Mouse (Mus musculus) lung, postnatal 36 days (tissue): Measurements from ENCODE around the gene Lzts2.
"Not testable (repeated sequence)": the region's sequence is repeated elsewhere in the genome, so short reads cannot be mapped to it uniquely, and the experiment has no call there.

Experiments used
- DNase-seq: peaks from one replicate; pipeline ENCODE4 v3.0.0; 2022; ENCODE audit warnings: mixed read lengths

The Lzts2 gene

DNA sequence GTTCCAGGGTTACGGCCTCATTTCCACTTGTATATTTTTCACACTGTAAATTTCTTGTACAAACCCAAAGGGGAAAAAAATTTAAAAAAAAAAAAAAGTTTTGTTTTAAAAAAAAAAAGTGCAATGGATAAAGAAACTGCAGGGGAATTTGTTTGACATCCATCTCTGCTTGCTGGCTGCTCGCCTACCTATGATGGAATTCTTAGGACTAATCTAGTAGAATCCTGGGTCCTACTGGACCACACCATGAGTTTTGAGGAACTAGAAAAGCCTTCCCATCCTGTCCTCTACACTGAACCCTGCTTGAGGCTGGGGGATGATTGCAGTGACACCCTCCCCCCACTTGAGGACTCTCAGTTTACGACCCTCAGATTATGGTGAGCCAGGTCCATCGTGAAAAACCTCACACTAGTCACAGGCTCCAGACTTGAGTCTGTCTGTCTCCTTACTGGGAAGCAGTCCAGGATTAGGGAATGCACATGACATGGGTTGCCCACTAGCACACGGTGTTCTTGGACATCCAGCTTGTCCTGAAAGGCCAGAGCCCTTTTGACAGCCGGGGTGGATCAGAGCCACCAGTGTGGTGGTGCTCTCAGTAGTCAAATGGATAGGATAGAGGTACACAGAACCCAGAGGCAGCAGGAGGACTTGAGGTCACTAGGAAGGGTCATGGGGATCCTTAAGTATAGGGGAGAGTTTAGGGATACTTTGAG is 12.9 kb downstream of the Lzts2 start:
- no peak for DNase-seq

DNA sequence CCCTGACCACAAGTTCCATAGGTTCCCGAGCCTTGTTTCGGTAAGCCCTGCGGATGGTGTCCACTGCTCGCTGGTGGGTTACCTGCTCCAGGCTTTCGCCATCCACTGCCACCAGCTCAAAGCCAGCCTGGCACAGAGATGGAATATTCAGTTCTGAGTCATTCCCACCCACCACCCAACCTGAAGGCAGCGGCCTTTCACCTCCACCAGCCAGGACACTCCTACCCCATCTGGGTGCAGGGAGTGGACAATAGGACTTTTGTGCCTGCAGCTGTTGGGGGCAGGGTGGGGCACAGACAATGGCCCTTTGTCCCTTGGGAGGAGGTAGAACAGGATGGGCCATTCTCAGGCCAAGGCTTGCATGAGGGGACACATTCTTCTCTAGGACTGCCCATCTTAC is 13.6 kb downstream of the Lzts2 start:
- DNase-seq: no peak

DNA sequence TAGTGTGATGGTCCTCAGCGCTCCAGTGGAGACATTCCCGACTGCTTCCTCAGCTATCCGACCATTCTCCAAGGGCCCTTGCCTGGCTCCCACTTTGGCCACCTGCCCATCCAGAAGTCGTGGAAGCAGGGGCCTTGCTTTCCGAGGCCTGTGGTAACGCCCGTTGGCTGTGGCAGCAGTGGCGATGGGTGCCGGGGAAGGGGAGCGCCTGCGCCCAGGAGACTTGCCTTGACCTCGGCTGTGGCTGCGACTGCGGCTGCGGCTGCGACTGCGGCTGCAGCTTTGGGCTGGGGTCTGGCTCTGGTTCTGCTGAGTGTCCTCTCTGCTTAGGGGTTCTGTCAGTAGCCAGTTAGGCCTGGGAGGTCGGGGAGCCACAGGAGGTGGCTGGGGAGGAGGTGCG is 14.5 kb downstream of the Lzts2 start:
- no peak for DNase-seq

DNA sequence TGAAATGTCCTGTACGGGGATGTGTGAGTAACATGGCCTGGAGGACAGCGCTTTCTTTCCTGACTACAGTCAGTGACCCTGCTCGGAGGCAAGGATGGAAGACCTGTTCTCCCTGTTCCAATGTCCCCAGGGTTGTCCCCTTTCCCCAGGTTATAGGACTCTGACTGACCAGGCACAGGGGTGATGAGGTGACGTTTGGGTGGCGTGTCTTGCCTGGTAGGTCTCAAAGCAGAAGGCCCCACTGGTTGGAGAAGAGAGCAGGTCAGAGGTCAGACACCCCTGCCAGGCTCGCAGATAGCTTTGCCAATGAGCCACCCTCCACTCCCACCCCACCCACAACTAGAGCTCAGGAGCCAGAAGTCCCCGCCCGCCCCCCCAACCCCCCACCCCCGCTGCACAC is 15.4 kb downstream of the Lzts2 start:
- no peak for DNase-seq

DNA sequence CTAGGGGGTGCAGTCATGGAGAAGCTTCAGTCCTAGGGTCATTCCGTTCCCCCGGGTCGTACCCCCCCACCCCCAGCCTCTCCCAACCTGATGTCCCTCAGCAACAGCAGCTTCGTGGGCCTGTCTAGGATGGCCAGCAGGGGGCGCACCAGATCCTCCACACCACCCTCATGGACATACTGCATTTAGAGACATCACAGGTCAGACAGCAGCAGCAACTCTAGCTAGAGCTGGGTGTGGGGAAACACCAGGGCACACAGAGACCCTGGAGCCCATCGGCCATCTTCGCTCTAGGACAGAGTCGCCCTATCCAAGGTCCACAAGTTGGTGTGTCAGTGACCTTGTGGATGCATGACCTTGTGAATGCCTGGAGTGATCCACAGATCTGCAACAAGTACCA is 15.9 kb downstream of the Lzts2 start:
- DNase-seq: peak; percentile 80

DNA sequence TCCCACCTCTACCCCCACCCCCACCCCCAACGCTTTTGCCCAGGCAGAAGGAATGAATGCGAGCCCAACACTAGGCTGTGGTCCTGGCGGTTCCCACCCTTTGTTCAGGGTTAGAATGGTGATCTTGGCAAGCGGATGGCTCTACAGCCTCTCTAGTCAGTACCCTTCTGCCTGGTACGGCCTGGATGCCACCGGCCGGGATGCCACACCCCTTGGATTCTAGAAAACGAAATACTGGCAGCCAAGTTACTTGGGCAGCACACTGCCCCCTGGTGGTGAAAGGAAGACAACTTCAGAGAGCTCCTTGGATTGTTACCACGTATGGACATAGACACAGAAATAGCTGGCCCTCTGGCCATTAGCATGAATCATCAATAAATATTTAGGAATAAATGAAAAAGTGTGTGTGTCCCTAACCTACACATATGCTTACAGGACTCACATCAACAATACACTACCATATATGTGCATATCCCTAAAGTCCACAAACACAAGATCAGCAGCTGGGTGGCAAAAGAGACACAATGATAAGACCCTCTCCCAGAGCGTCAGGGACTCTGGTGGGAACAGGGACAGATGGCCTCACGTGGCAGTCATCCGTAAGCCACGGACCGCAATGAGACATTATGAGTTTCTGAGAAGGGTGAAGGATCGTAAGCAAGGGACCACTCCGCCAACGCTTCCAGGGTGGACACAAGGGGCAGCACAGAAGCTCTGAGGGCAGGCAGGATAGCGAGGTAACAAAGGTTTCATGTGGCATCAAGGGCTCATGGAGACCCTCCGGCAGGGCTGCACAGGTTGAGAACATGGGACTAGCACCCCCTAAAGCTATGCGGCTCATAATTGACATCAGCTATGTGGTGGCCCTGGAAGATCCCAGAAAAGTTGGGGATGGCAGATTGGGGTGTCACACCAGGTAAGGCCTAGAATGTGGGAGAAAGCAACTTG is 16.8 kb downstream of the Lzts2 start:
- peak; percentile 93 for DNase-seq

DNA sequence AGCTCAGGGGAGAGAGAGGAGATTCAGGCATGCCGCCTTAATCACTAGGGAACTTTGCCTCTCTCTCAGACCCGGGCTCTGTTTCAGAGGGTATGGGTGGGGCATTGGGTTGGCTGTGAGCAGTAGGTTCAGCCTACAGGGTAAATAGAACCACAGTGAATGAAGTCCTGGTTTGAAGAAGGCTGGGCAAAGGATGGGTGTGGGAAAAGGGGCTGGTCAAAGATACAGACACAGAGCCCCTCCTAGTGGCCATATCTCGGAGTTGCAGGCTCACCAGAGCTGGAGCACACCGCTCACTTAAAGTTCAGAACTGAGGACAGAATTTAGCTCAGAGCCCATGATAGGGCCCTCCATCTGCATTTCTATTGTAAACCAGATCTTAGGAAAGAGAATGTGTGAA is 17.6 kb downstream of the Lzts2 start:
- peak; percentile 91 for DNase-seq

DNA sequence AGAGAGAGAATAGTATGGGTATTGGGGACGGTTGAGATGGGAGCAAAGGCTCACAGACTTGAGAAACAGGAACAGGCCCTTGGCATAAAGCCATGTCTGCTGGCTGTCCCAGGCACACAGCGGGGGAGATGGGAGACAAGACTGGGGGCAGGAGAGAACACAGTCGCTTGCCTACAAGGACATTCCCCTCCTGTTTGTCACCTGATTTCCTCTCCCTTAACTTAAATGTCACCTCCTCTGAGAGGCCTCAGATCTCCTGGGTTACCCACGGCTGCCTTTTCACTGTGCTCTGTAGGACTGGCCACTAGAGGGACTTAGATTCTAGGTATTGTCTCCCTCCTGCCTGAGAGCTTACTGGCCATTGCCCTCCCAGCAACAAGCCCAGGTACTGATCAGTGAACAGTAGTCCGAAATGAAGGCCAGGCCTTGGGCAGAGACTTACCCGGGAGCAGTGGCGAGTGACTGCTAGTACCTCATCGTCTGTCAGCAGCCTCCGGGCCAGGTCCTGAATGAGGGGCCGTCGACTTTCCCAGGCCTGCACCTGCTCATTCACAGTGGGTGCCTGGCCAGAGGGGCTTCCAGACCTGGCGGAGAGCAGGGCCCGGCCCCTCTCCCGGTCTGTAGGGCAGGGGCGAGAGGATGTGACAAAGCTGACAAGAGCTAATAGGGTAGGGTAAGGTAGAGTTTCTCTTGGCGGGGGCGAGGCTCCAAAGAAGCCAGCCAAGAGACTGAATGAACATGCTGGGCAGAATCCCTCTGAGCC is 18.5 kb downstream of the Lzts2 start:
- no peak for DNase-seq

DNA sequence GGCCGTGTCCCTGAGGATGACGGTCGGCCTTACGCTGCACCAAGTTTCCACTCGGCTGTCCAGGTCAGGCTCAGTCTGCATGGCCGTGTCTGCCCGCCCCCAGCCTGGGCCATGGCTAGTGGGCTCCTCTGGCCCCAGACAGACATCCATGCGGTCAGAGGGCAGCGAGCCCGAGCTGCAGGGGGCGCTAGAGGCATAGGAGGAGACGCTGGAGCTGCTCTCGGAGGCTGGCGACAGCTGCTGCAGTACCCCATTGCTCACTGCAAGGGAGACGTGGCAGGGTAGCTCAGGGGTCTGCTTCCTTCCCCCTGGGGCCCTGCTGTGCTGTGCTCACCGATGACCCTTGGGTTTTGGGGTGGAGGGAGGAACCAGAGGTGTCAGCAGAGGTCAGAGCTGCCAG is 22.7 kb downstream of the Lzts2 start:
- peak; percentile 78 for DNase-seq

DNA sequence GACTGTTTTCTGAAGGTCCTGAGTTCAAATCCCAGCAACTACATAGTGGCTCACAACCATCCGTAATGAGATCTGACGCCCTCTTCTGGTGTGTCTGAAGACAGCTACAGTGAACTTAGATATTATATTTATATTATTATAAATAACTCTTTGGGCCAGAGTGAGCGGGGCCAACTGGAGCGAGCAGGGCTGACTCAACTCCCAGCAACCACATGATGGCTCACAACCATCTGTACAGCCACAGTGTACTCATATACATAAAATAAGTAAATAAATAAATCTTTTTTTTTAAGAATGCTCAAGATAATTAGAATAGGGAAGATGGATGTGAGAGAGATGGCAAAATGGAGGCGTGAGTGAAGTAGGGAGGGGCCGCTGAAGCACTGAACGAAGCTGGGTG is 24.0 kb downstream of the Lzts2 start:
- DNase-seq: not testable (repeated sequence)

DNA sequence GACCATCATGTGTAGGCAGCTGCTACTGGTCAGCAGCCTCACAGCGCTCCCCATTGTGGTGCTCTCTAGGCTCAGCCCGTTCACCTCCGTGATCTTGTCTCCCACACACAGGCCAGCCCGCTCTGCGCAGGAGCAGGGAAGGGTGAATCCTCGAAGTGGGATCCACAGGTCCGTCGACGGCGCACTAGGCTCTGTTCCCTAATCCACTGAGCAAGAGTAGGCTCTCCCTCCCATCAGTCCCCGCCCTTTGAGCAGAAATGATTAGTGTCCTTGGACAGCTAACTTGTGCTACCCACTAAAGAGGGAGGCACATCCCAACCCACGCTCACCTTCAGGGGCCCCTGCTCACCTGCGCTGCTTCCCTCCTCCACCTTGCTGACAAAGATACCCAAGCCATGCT is 26.0 kb downstream of the Lzts2 start:
- no peak for DNase-seq

DNA sequence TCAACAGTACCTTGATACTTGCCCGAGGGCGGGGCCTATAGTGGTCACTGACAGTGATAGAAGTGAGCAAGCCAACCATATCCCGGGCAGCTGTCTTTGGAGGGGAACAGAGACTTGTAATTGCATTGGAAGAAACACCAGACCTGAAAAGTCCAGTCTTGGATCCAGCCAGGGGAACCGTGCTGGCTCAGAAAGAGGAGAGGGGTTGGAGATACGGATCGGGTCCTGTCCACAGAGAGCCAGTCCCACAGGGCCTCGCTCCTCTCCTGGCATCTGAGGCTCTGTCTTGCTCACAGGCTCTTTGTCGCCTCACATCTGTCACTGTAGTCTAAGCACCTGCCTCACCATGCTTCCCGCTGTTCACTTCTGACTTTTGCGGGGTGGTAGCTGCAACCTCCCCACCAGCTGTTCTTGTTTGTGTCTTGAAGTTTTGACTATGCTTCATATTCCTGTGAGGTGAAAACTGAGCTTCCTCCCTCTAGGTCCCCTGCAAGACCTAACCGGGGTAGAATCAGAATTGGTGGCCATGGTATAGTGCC is 30.2 kb downstream of the Lzts2 start:
- DNase-seq: no peak

DNA sequence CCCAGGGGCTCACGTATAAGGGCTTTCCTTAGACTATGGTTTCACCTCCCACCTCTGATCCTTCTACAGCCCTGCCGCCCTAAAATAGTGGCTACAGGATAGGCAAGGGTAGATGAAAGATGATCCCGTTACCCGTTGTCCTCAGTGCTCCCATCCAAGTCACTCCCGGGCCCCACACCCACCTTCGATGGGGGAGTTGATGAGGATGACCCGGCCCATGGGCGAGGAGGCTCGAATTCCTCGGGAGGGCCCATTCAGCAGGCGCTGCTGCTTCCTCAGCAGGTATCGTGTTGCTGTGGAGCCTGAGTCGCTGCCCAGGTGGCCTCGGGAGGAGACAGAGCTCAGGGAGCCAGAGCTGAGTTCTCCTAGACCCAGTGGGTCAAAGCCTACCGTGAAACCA is 31.0 kb downstream of the Lzts2 start:
- DNase-seq: no peak

DNA sequence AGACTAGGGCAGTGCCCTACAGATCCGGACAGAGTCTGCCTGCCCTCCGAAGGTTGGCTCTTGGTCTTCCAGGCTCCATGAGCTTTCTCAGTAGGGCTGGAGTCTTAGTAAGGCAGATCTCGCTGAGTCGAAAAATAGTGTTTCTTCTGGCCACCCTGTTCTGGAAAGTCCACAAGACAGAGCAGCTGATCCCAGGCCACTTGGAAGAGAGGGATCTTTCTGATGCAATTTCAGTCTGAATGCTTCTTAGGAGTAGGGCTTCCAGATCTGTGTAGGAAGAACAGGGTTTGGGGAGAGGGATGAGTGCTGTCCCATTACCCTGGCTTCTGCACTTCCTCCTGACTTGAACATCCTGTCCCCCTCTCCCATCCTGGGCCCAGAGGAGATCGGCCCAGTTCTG is 31.4 kb downstream of the Lzts2 start, which contains the start of gene Pdzd7:
TSS of gene Pdzd7 (minus strand) at position 67 of the 400 bp plus-strand sequence.
- no peak for DNase-seq

DNA sequence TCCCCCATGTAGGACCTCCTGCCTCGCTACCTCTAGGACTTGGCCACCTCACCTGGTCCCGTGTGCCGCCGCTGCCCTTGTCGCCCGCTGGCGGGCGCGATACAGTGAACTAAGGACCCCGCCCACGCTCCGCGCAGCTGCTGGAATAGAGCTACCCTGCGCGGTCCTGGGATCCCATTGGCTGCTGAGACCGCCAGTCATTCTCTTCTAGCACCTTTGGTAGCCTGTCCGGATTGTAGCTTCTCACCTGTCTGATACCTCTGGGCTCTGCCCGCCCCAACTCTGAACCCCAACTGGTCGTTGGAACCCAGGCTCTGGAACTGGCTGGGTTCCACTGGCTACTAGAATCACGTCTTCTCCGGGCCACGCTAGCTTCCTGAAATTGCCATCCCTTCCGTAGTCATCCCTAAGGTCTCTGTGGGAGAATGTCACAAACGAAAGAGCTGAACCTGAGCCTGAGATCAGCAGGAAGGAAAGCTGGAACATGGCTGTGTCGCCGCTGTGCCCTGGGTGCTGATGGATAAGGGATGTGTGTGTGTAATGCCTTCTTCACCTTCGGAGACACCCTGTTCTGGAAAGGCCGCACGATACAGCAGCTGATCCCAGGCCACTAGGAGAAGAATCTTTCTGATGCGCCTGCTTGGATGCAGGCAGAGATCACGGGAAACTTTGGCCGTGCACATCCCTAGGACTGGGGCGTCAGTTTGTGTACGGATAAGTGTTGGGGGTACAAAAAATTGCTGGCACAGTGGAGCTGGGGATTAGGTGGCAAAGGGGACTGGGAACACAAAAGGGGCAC is 32.5 kb downstream of the Lzts2 start:
- peak; percentile 97 for DNase-seq

DNA sequence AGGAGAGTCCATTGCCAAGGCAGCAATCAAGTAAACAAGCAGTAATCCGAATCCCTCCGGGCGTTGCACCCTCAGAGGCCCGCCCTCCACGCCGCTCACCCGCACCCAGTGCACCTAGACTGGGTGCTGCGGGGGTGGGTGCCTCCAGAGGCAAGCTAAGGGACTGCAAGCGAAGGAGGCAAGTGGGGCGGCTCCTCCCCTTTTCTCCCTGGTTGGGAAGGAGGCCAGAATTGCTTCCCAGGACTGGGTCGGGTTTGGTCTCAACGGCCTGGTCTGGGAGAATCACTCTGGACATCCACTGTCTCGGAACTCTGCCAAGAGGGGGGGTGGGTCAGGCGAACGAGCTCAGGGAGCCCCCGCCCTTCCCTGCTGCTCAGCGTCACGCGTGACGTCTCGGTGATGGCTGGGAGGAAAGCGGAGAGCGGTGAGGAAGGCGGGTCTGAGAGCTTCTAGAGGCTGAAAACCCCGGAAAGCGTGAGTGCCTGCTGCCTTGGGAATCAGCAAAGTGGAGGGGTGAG is 33.3 kb downstream of the Lzts2 start, which contains the start of gene Sfxn3:
TSS of gene Sfxn3 (plus strand) at position 87 of the 518 bp plus-strand sequence.
- DNase-seq: peak; percentile 98

DNA sequence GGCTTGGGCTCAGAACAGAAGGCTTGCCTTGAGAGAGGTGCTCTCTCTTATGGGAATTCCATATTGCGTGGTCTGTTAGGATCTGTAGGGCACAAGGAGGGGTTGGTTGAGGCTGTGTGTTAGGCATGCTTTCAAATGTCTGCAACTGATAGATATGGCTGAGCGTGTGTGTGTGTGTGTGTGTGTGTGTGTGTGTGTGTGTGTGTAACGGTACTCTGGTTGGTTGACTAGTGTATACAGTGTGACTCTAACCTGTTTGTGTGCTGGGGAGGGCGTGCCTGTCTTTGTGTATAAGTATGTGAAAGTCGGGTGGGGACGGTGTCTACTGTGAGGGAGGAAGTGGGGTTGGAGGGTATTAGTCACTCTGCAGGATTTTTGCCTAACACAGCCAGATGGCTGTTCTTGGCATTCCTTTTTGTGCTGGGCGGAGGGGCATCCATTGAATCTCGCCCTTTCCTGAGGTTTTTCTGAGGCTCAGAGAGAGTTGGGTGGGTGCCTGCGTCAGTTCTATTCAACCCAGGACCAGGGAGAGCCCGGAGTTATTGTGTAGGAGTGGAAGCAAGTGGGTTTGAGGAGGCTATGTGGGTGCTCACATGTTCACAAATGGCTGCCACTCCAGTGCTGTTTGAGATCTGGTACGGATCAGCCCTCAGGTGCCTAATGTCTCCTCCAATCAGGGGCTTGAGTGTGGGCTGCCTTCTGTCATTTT is 33.9 kb downstream of the Lzts2 start:
- DNase-seq: peak; percentile 91

DNA sequence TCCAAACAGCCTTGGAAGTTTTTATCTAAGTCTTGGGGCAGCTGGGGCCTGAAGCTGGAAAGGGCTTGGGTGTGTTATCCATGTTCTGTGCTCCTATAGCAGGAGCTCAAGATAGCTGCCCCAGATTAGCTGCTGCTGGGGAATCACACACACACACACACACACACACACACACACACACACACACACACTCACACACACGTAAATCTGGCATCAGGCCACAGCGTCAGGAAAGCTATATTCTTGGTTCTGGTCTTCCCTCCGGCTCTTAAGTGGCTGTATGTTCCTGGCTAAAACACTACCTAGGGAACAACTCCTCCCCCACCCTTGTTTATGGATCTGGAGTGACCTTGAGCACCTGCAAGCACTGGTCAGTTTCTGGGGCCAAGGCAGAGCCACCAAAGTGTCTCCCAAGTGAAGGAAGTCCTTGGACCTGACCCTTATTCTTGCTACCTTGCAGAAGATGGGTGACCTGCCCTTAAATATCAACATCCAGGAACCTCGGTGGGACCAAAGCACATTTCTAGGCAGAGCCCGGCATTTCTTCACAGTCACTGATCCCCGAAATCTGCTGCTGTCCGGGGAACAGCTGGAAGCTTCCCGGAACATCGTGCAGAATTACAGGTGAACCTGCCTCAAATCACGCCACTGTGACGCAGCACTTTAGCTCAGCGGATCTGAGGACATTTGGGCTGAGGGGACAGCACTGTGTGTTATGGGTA is 34.6 kb downstream of the Lzts2 start:
- no peak for DNase-seq

DNA sequence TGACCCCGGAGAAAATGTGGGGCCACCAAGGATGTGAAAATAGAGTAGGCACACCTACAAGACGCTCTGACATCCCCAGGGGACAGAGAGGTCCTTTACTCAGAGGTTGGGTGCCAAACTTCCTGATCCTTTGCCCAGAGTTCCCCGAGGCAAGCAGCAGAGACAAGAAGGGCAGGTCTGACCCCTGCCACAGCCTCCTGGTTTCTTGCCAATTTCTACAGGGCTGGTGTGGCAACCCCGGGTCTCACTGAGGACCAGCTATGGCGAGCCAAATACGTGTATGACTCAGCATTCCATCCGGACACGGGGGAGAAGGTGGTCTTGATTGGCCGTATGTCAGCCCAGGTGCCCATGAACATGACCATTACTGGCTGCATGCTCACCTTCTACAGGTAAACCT is 35.3 kb downstream of the Lzts2 start:
- DNase-seq: no peak

DNA sequence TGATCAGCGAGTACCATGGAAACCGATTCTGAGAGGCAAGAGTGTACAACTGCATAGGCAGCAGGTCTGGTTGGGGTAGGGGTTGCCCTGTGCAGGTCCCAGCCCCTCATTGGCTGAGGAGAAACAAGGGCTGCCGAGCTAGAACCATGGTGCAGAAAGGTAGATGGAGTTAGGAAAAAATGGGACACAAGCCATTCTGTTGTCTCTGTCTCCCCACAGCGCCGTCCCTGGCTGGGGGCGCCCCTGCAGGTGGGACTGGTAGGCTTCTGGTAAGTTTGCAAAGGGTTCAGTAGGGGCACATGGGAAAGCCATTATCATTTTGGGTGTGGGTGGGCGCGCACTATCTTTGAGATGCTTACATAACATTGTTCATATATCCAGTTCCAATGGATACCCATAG is 39.2 kb downstream of the Lzts2 start:
- DNase-seq: no peak
